Mouse (Mus musculus): Measurements from ENCODE around the gene Hmcn2. TPM values are rescaled to one million over a fixed set of nuclear protein-coding genes. Genes with fewer than 3 reads are reported as not detected.

Hmcn2 gene
- total and polyA plus RNA-seq, 3 experiments: 1.0 to 5.7 (median 2.1) TPM

GRCm38 (mm10) chr2:31468857-31469256 lies 154.6 kb downstream of the Hmcn2 start:
- TF ChIP-seq ELF1 (IDR thresholded peaks at IDR 0.05; ENCODE audit: low read depth, low read length) (no peak), MAFK (IDR thresholded peaks at IDR 0.05; ENCODE audit: insufficient replicate concordance, low read length) (peak; percentile 75; the same call in 1 of the 2 replicates)
- in situ Hi-C loops (cut with MboI; ENCODE audit: low pct_ligation_motif_present, low pct_unique_long_range_greater_than_20kb, low sequenced_read_pairs) (loop anchor here (25.0 kb wide), 1 partner anchor 407 kb away; no protein-coding TSS in a partner anchor), dilution Hi-C loops (cut with MboI; ENCODE audit: extremely low pct_ligation_motif_present, extremely low pct_unique_long_range_greater_than_20kb, low sequenced_read_pairs) (no loop called here)
- Histone ChIP-seq H3K27ac (ENCODE audit: insufficient read depth, low read depth) (no peak overlapping the region), H3K4me1 (ENCODE audit: control insufficient read depth in 1 of 2, insufficient read depth in 2 of 2) (peaks cover 21 to 69% of the 10 kb centered on the region in 2 experiments), H3K4me3 (replicated peaks in 1 of 3; ENCODE audit: low read depth in 2 of 3, low read length in 2 of 3, poor library complexity in 1 of 3) (no peak overlapping the region), H3K9ac (ENCODE audit: insufficient read depth, low read depth) (no peak overlapping the region), H3K36me3 (replicated peaks in 1 of 2; ENCODE audit: control insufficient read depth in 1 of 2, insufficient read depth in 1 of 2, low read length in 1 of 2) (peaks cover 0 to 10% of the 10 kb centered on the region in 2 experiments), H3K27me3 (replicated peaks) (no peaks in the 10 kb centered on the region), H3K4me2 (ENCODE audit: insufficient read depth, low read depth, poor library complexity, severe bottlenecking) (no peak overlapping the region), H3K9me3 (replicated peaks; ENCODE audit: low read length) (peaks cover 1% of the 10 kb centered on the region), H3K79me2 (replicated peaks; ENCODE audit: control insufficient read depth, extremely low read depth, insufficient read depth, poor library complexity, severe bottlenecking) (no peaks in the 10 kb centered on the region)
- DNase-seq (ENCODE audit: extremely low read depth): no peak

- Histone ChIP-seq H3K4me1 (ENCODE audit: control insufficient read depth in 1 of 2, insufficient read depth in 2 of 2) (peaks cover 17 to 66% of the 10 kb centered on the region in 2 experiments), H3K9ac (ENCODE audit: insufficient read depth, low read depth) (no peak overlapping the region), H3K27me3 (replicated peaks) (no peaks in the 10 kb centered on the region), H3K9me3 (replicated peaks; ENCODE audit: low read length) (peaks cover 5% of the 10 kb centered on the region), H3K27ac (ENCODE audit: insufficient read depth, low read depth) (no peak overlapping the region), H3K79me2 (replicated peaks; ENCODE audit: control insufficient read depth, extremely low read depth, insufficient read depth, poor library complexity, severe bottlenecking) (no peaks in the 10 kb centered on the region), H3K4me3 (replicated peaks in 1 of 3; ENCODE audit: low read depth in 2 of 3, low read length in 2 of 3, poor library complexity in 1 of 3) (peak overlapping the region in 2 of 3 experiments; percentile 61 to 62), H3K4me2 (ENCODE audit: insufficient read depth, low read depth, poor library complexity, severe bottlenecking) (peak overlapping the region; percentile 80), H3K36me3 (replicated peaks in 1 of 2; ENCODE audit: control insufficient read depth in 1 of 2, insufficient read depth in 1 of 2, low read length in 1 of 2) (peaks cover 0 to 16% of the 10 kb centered on the region in 2 experiments)
- dilution Hi-C loops (cut with MboI; ENCODE audit: extremely low pct_ligation_motif_present, extremely low pct_unique_long_range_greater_than_20kb, low sequenced_read_pairs): no loop called here
- no peak for DNase-seq (ENCODE audit: extremely low read depth)
- TF ChIP-seq POLR2A (IDR thresholded peaks at IDR 0.05; ENCODE audit: low read depth, low read length): no peak
- in situ Hi-C loops (cut with MboI; ENCODE audit: low pct_ligation_motif_present, low pct_unique_long_range_greater_than_20kb, low sequenced_read_pairs): loop anchor here (25.0 kb wide), 1 partner anchor 407 kb away; no protein-coding TSS in a partner anchor
Observed at GRCm38 (mm10) chr2:31469480-31469879, 155.3 kb downstream of the Hmcn2 start.

- no peaks in the 10 kb centered on the region for H3K27me3 ChIP-seq (replicated peaks)
- dilution Hi-C loops (cut with MboI; ENCODE audit: extremely low pct_ligation_motif_present, extremely low pct_unique_long_range_greater_than_20kb, low sequenced_read_pairs) (no loop called here), in situ Hi-C loops (cut with MboI; ENCODE audit: low pct_ligation_motif_present, low pct_unique_long_range_greater_than_20kb, low sequenced_read_pairs) (loop anchor here (5.0 to 25.0 kb wide), 2 partner anchors 38 to 408 kb away; no protein-coding TSS in a partner anchor)
- H3K79me2 ChIP-seq (replicated peaks; ENCODE audit: control insufficient read depth, extremely low read depth, insufficient read depth, poor library complexity, severe bottlenecking): no peaks in the 10 kb centered on the region
- peaks cover 5% of the 10 kb centered on the region for H3K9me3 ChIP-seq (replicated peaks; ENCODE audit: low read length)
- peaks cover 0 to 22% of the 10 kb centered on the region in 2 experiments for H3K36me3 ChIP-seq (replicated peaks in 1 of 2; ENCODE audit: control insufficient read depth in 1 of 2, insufficient read depth in 1 of 2, low read length in 1 of 2)
- peaks cover 14 to 66% of the 10 kb centered on the region in 2 experiments for H3K4me1 ChIP-seq (ENCODE audit: control insufficient read depth in 1 of 2, insufficient read depth in 2 of 2)
- no peak within 1 kb of the TSS for H3K27ac ChIP-seq (ENCODE audit: insufficient read depth, low read depth)
- H3K4me2 ChIP-seq (ENCODE audit: insufficient read depth, low read depth, poor library complexity, severe bottlenecking): peak within 1 kb of the TSS; percentile 80
- DNase-seq (ENCODE audit: extremely low read depth): peak; percentile 89
- peak within 1 kb of the TSS; percentile 61 to 74 (median 62) for H3K4me3 ChIP-seq (replicated peaks in 1 of 3; ENCODE audit: low read depth in 2 of 3, low read length in 2 of 3, poor library complexity in 1 of 3)
- peak within 1 kb of the TSS; percentile 42 for H3K9ac ChIP-seq (ENCODE audit: insufficient read depth, low read depth)
- TF ChIP-seq ETS1 (conservative IDR thresholded peaks at IDR 0.05; ENCODE audit: low read depth, low read length) (no peak), ELF1 (IDR thresholded peaks at IDR 0.05; ENCODE audit: low read depth, low read length) (peak; percentile 29; the same call in 1 of the 2 replicates), ZNF384 (IDR thresholded peaks at IDR 0.05; ENCODE audit: low read depth, low read length) (no peak), ZC3H11A (IDR thresholded peaks at IDR 0.05; ENCODE audit: low read depth, low read length) (no peak), E2F4 (IDR thresholded peaks at IDR 0.05; ENCODE audit: insufficient replicate concordance, low read depth, low read length) (no peak), JUND (conservative IDR thresholded peaks at IDR 0.05; ENCODE audit: low read depth, low read length) (no peak), MAZ (IDR thresholded peaks at IDR 0.05; ENCODE audit: low read depth, low read length) (peak; percentile 69; the same call in 1 of the 2 replicates), GABPA (IDR thresholded peaks at IDR 0.05; ENCODE audit: insufficient replicate concordance, low read depth, low read length) (no peak), NRF1 (IDR thresholded peaks at IDR 0.05; ENCODE audit: low read depth, low read length) (no peak), RAD21 (IDR thresholded peaks at IDR 0.05; ENCODE audit: low read depth, low read length) (no peak), MYC (IDR thresholded peaks at IDR 0.05; ENCODE audit: low read depth, low read length) (no peak), POLR2AphosphoS2 (IDR thresholded peaks at IDR 0.05; ENCODE audit: low read depth, low read length) (no peak), USF1 (IDR thresholded peaks at IDR 0.05; ENCODE audit: low read depth, low read length) (peak; percentile 74), EP300 (IDR thresholded peaks at IDR 0.05; ENCODE audit: low read length) (no peak), POLR2A (IDR thresholded peaks at IDR 0.05; ENCODE audit: low read depth, low read length) (peak; percentile 75), IRF4 (IDR thresholded peaks at IDR 0.05; ENCODE audit: low read depth, low read length) (no peak; the same call in 1 of the 2 replicates), RCOR1 (conservative IDR thresholded peaks at IDR 0.05; ENCODE audit: low read depth, low read length) (no peak), MAFK (IDR thresholded peaks at IDR 0.05; ENCODE audit: insufficient replicate concordance, low read length) (no peak), CHD2 (IDR thresholded peaks at IDR 0.05; ENCODE audit: low read length) (no peak), SMC3 (IDR thresholded peaks at IDR 0.05; ENCODE audit: low read depth, low read length) (no peak), SIN3A (IDR thresholded peaks at IDR 0.05; ENCODE audit: low read length) (no peak), UBTF (IDR thresholded peaks at IDR 0.05; ENCODE audit: low read depth, low read length) (no peak), TBP (conservative IDR thresholded peaks at IDR 0.05; ENCODE audit: low read depth, low read length) (peak; percentile 69; the same call in 1 of the 2 replicates)
Observed at GRCm38 (mm10) chr2:31469931-31470682, 155.9 kb downstream of the Hmcn2 start, which contains the start of gene Ass1. Ass1 (plus strand) TSS chr2:31470207.
